Mouse (Mus musculus): ENCODE data around the gene Tas1r3.

GRCm38 (mm10) chr4:155851951-155852411 is 11.2 kb downstream of the Tas1r3 start:
- TF ChIP-seq CTCF (IDR thresholded peaks at IDR 0.05; ENCODE audit: control insufficient read depth, insufficient read depth, insufficient replicate concordance, low read depth, low read length) = no peak
- TF ChIP-seq POLR2A (IDR thresholded peaks at IDR 0.05; ENCODE audit: control insufficient read depth, low read depth, low read length) = no peak

Measured in testis, adult 2 months (tissue).